Mouse (Mus musculus): ENCODE results near the gene Map2k2. TPM values are rescaled to one million over a fixed set of nuclear protein-coding genes. Genes with fewer than 3 reads are reported as not detected.
A peak's percentile ranks its signal among the peaks of the same experiment; 100 is the strongest.

Map2k2 gene
- polyA plus RNA-seq, 1 experiment from 2014 or later: 165 TPM

DNA sequence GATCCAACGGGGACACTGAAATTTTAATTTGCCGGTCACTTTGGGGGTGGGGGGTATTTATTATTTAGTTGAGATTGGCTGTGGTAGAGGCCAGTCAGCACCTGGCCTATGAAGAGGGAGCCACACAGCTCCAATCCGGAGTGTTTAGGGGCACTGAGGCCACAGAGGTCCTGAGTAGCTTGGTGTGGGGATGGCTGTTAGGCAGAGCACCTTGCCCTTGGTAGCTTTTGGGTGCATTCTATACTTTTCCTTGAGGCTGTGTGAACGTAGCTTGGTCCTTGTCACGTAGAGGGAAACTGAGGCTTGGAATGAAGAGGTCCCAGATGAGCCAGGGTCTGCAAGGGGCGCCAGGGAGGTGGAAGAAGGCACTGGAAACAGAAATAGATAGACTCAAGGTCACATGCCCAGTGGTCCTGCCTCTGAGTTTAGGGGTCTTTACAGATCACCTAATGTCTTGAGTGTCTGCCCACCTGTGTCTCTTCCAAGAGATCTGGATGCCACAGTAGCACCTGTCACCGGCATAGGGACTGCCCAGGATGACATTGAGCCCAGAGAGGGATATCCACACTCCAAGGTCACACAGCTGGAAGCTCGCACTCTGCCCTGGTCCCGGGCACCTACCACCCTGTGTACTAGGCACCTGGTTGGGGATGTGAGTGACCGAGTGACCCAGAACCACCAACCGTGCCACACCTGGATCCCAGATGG lies 33.3 kb downstream of the Map2k2 start:
- no peaks in the 10 kb centered on the region for H3K9me3 ChIP-seq
- H3K4me3 ChIP-seq: peak overlapping the region; percentile 94
- peak overlapping the region; percentile 82; the same call in 1 of the 2 replicates for H3K9ac ChIP-seq
- H3K36me3 ChIP-seq: peaks cover 8% of the 10 kb centered on the region
- peaks cover 77% of the 10 kb centered on the region for H3K4me1 ChIP-seq
- peak overlapping the region; percentile 87 for H3K27ac ChIP-seq
- WGBS: 48% methylated on average over 11 of the region's 11 CpGs
- peak overlapping the region; percentile 89 for H3K4me2 ChIP-seq
- ATAC-seq (ENCODE audit: insufficient number of reproducible peaks, low FRiP score, low TSS enrichment, low read depth): no peak
- peaks cover 17% of the 10 kb centered on the region for H3K27me3 ChIP-seq

DNA sequence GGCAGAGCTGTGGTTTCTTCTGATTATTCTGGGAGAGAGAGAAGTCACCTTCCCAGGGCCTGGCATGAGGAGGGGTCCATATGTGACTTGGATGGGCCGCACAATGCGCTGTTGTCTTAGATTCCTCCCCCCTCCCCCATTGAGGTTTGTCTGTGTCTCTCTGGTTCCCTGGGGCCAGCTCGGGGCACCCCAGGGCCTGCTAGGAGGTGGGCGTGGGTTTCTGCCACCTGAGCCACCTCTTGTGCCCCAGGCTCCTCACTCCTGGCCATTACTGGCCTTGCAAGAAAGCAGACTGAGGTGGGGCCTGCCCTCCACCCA lies 33.8 kb downstream of the Map2k2 start:
- peak overlapping the region; percentile 74 for H3K27ac ChIP-seq
- peaks cover 14% of the 10 kb centered on the region for H3K36me3 ChIP-seq
- peaks cover 12% of the 10 kb centered on the region for H3K27me3 ChIP-seq
- H3K4me2 ChIP-seq: peak overlapping the region; percentile 89
- peaks cover 72% of the 10 kb centered on the region for H3K4me1 ChIP-seq
- H3K4me3 ChIP-seq: peak overlapping the region; percentile 94
- ATAC-seq (ENCODE audit: insufficient number of reproducible peaks, low FRiP score, low TSS enrichment, low read depth): no peak
- 79% methylated on average over 4 of the region's 4 CpGs for WGBS
- 0 out of 2 replicates have a peak overlapping the region, but pooled peaks have one; percentile 82 for H3K9ac ChIP-seq
- no peaks in the 10 kb centered on the region for H3K9me3 ChIP-seq

DNA sequence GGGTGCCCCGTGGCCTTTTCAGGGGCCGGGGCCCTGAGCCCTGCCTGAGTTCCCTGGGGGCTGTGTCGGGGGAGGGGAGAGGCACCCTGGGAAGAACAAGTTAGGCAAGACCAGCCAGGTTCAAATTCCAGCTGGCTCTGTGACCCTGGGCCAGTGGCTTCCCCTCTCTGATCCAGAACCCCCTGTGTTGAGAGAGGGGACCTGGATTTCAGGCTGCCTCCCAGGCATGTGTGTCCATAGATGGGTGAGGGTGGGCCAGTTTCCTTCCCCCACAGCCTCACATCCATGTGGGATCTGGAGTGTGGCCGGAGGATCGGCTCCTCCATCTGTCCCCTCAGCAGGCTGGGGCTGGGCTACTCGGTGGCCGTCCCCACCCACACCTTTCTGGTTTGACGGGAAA lies 34.3 kb downstream of the Map2k2 start:
- Histone ChIP-seq H3K27ac (peak overlapping the region; percentile 74), H3K9ac (peak overlapping the region; percentile 5; the same call in 1 of the 2 replicates)
- 47% methylated on average over 8 of the region's 8 CpGs for WGBS

DNA sequence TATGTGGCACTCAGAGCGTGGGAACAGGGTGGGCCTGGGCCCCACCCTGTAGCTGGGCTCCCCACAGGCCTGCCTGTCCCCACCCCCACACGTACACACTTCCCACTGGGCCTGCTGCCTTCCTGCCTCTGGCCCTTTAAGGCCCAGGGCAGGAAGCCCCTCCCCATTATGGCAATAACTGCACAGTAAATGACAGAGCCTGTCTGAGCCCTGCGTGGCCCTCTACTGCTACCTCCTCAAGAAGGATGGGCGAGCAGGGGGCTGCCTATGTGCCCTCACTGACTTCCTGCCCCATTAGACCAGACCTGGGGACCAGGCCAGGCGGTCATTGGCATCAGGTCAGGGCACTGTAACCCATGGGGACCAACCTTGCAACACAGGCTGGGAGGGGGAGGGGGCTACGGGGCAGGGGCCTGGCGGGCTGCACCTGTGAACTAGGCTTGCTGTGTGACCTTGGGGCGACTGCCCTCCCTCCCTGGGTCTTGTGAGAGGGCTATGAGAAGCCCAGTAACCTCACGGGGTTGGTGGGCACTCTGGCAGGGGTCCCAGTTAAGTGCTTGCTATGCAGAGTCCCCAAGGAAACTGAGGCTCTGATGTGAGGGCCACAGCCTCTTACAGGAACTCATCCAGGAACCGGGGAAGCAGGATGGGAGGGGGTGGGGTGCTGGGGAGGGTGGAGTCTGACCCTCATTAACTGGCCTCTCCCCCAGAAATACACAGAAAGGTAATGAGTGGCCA lies 35.2 kb downstream of the Map2k2 start:
- no peak for ATAC-seq (ENCODE audit: insufficient number of reproducible peaks, low FRiP score, low TSS enrichment, low read depth)
- 43% methylated on average over 10 of the region's 10 CpGs for WGBS
- H3K27me3 ChIP-seq: no peaks in the 10 kb centered on the region
- H3K4me3 ChIP-seq: peak overlapping the region; percentile 94
- H3K9me3 ChIP-seq: no peaks in the 10 kb centered on the region
- H3K9ac ChIP-seq: peak overlapping the region; percentile 5; the same call in 1 of the 2 replicates
- peaks cover 27% of the 10 kb centered on the region for H3K36me3 ChIP-seq
- H3K27ac ChIP-seq: peak overlapping the region; percentile 74
- H3K4me2 ChIP-seq: peak overlapping the region; percentile 89
- H3K4me1 ChIP-seq: peaks cover 68% of the 10 kb centered on the region

More for the DNA sequence above, 34.3 kb downstream of the Map2k2 start:
- Histone ChIP-seq H3K4me2 (peak overlapping the region; percentile 89), H3K9me3 (no peaks in the 10 kb centered on the region), H3K4me3 (peak overlapping the region; percentile 94), H3K36me3 (peaks cover 19% of the 10 kb centered on the region), H3K27me3 (peaks cover 7% of the 10 kb centered on the region), H3K4me1 (peaks cover 68% of the 10 kb centered on the region)
- ATAC-seq (ENCODE audit: insufficient number of reproducible peaks, low FRiP score, low TSS enrichment, low read depth): no peak

DNA sequence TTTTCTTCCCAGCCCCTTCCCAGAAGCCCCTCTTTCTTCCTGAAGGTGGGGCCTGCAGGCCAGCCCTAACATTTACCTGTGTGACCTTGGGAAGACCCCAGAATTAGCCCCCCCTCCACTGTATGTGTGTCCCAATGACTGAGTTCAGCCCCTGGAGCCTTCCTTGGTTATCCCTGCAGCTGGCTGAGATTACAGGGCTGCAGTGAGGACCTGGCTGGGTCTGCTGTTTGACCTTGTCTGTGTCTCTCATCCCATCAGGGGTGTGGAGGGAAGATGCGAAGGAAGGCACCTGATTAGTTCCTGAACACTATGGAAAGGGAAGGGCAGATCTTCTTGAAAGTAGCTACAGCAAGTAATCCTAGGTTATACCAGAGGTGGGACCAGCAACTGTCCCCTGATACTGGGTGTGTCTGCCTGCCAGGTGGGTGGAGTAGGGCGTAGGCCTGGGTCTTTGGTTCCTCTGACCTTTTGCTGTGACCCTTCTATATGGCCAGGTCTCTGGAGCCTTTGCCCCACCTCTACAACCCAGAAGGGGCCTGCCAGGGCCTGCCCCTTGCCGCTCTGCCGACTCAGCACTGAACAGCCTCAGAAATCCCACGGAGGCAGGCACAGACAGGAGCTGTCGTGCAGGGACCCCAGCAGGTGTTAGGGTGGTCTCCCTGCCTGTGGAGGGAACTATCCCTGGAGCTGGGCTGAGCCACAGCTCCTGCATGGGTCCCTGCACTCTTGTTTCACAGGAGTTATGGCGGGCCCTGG lies 35.9 kb downstream of the Map2k2 start:
- ATAC-seq (ENCODE audit: insufficient number of reproducible peaks, low FRiP score, low TSS enrichment, low read depth): no peak
- no peaks in the 10 kb centered on the region for H3K9me3 ChIP-seq
- no peak overlapping the region for H3K9ac ChIP-seq
- H3K4me1 ChIP-seq: peaks cover 71% of the 10 kb centered on the region
- H3K4me3 ChIP-seq: peak overlapping the region; percentile 94; the same call in 1 of the 2 replicates
- H3K27ac ChIP-seq: peak overlapping the region; percentile 74
- H3K36me3 ChIP-seq: peaks cover 35% of the 10 kb centered on the region
- H3K4me2 ChIP-seq: peak overlapping the region; percentile 89
- 68% methylated on average over 6 of the region's 7 CpGs for WGBS
- no peaks in the 10 kb centered on the region for H3K27me3 ChIP-seq

DNA sequence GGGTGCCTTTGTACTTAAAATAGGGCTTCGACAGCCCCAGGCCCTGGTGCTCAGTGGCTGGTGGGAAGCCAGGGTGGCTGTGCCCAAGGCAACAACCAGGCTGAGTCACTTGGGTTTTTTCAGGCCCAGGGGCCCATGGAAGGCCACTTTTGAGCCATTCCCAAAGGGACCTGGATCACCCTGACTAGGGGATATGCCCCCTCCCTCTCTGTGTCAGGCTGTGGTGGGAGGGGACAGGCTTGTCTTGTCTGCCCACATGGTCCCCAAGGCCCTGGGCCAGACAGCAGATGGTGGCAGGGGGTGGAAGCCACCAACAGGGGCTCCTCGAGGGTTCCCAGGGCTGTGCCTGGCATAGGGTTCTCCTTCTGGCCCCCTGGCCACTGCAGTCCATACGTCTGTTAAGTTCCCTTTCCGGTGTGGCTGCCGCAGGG lies 36.9 kb downstream of the Map2k2 start:
- Histone ChIP-seq H3K4me2 (peak overlapping the region; percentile 89; the same call in 1 of the 2 replicates), H3K4me1 (peaks cover 71% of the 10 kb centered on the region), H3K9ac (no peak overlapping the region), H3K27me3 (no peaks in the 10 kb centered on the region), H3K9me3 (no peaks in the 10 kb centered on the region), H3K27ac (peak overlapping the region; percentile 22), H3K36me3 (peaks cover 44% of the 10 kb centered on the region), H3K4me3 (no peak overlapping the region)
- ATAC-seq (ENCODE audit: insufficient number of reproducible peaks, low FRiP score, low TSS enrichment, low read depth): no peak
- 52% methylated on average over 5 of the region's 5 CpGs for WGBS

DNA sequence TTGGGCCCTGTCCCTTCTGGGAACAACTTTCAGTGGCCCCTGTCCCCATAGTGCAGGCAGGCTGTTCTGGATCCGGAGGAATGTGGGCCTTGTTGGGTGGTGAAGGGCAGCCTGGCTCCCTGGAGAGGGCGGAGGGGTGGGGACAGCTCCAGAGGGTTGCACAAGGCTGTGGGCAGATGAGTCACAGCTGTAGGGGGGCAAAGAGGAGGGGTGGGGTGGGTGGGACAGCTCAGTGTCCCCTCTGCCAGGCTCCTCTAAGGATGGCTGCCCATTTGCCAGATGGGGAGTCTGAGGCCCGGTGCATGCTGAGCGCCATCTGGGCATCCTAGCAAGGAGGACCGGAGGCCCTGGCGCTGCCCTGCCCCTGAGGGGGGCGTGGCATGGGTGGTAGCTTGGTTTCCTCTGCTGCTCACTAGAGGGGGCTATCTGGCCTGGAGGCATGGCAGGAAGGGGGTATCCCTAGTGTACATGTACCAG lies 37.5 kb downstream of the Map2k2 start:
- Histone ChIP-seq H3K27me3 (no peaks in the 10 kb centered on the region), H3K9me3 (no peaks in the 10 kb centered on the region), H3K27ac (no peak overlapping the region), H3K4me3 (no peak overlapping the region), H3K4me1 (peaks cover 67% of the 10 kb centered on the region), H3K9ac (no peak overlapping the region), H3K4me2 (no peak overlapping the region), H3K36me3 (peaks cover 51% of the 10 kb centered on the region)
- ATAC-seq (ENCODE audit: insufficient number of reproducible peaks, low FRiP score, low TSS enrichment, low read depth): no peak
- 92% methylated on average over 7 of the region's 7 CpGs for WGBS

DNA sequence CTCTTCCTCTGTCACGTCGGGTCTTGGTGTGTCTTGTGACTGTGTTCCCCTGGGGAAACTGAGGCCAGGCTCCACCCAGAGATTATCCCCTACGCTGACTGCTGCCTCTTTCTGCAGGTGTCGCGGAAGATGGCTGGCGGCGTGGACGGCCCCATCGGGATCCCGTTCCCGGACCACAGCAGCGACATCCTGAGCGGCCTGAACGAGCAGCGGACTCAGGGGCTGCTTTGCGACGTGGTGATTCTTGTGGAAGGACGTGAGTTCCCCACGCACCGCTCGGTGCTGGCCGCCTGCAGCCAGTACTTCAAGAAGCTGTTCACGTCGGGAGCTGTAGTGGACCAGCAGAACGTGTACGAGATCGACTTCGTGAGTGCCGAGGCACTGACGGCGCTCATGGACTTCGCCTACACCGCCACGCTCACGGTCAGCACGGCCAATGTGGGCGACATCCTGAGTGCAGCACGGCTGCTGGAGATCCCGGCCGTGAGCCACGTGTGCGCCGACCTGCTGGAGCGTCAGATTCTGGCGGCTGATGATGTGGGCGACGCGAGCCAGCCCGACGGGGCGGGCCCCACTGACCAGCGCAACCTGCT lies 38.2 kb downstream of the Map2k2 start:
- H3K36me3 ChIP-seq: peaks cover 58% of the 10 kb centered on the region

DNA sequence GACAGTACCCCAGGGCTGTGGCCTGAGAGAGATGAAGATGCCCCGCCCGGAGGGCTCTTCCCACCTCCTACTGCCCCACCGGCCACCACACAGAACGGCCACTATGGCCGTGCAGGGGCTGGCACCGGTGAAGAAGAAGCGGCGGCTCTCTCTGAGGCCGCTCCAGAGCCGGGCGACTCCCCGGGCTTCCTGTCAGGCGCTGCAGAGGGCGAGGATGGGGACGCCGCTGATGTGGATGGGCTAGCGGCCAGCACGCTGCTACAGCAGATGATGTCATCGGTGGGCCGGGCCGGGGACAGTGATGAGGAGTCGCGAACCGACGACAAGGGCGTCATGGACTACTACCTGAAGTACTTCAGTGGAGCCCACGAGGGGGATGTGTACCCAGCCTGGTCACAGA lies 39.0 kb downstream of the Map2k2 start:
- Histone ChIP-seq H3K27me3 (no peaks in the 10 kb centered on the region), H3K4me2 (no peak overlapping the region), H3K9ac (no peak overlapping the region), H3K4me1 (peaks cover 52% of the 10 kb centered on the region), H3K4me3 (no peak overlapping the region), H3K27ac (no peak overlapping the region), H3K36me3 (peaks cover 65% of the 10 kb centered on the region), H3K9me3 (no peaks in the 10 kb centered on the region)
- 88% methylated on average over 26 of the region's 27 CpGs for WGBS
- ATAC-seq (ENCODE audit: insufficient number of reproducible peaks, low FRiP score, low TSS enrichment, low read depth): no peak

More for the DNA sequence above, 38.2 kb downstream of the Map2k2 start:
- no peaks in the 10 kb centered on the region for H3K9me3 ChIP-seq
- H3K4me2 ChIP-seq: no peak overlapping the region
- 94% methylated on average over 52 of the region's 52 CpGs for WGBS
- peaks cover 60% of the 10 kb centered on the region for H3K4me1 ChIP-seq
- no peak for ATAC-seq (ENCODE audit: insufficient number of reproducible peaks, low FRiP score, low TSS enrichment, low read depth)
- no peak overlapping the region for H3K27ac ChIP-seq
- H3K4me3 ChIP-seq: no peak overlapping the region
- H3K27me3 ChIP-seq: no peaks in the 10 kb centered on the region
- no peak overlapping the region for H3K9ac ChIP-seq

DNA sequence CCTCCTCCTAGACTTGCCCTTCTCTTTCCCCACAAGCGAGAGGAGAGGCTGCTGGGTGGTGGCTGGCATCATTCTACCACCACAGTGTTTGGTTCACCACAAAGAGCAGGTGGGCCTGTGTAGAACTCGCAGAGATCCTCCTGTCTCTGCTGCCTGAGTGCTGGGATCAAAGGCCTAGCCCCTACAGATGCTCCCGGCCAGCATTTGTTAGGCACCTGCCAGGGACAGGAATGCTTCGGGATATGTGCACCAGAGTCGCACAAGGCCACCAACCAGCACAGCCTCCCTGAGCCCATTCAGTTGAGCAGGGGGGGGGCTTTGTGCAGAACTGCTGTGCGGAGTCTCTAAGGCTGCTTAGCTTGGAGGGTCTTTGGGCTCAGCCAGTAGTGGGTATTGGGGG lies 39.6 kb downstream of the Map2k2 start:
- Histone ChIP-seq H3K27me3 (no peaks in the 10 kb centered on the region), H3K27ac (no peak overlapping the region), H3K4me3 (no peak overlapping the region), H3K36me3 (peaks cover 72% of the 10 kb centered on the region), H3K4me1 (peaks cover 46% of the 10 kb centered on the region), H3K9me3 (no peaks in the 10 kb centered on the region), H3K4me2 (no peak overlapping the region), H3K9ac (no peak overlapping the region)
- 95% methylated on average over 6 of the region's 6 CpGs for WGBS
- ATAC-seq (ENCODE audit: insufficient number of reproducible peaks, low FRiP score, low TSS enrichment, low read depth): no peak

DNA sequence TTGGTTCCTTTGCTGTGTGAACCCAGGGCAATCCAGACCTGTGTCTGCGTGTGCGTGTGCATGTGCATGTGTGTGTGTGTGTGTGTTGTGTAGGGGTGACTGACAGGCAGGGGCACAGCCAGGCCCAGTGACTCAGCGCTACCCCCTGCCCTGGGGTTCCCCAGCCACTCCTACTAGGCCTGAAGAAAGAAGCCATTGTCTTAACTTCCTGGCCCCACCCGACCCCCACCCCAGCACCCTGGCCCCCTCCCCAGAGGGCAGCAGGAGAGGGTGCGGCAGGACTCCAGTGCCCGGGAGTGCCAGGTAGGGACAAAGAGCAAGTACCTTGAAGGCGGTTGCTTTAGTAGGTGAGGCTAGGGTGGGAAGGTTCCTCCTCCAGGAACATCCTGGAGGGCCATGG lies 40.1 kb downstream of the Map2k2 start:
- Histone ChIP-seq H3K4me2 (no peak overlapping the region), H3K9me3 (no peaks in the 10 kb centered on the region), H3K27ac (0 out of 2 replicates have a peak overlapping the region, but pooled peaks have one; percentile 18), H3K36me3 (peaks cover 75% of the 10 kb centered on the region), H3K27me3 (no peaks in the 10 kb centered on the region), H3K9ac (no peak overlapping the region), H3K4me1 (peaks cover 41% of the 10 kb centered on the region), H3K4me3 (no peak overlapping the region)
- ATAC-seq (ENCODE audit: insufficient number of reproducible peaks, low FRiP score, low TSS enrichment, low read depth): no peak
- WGBS: 81% methylated on average over 7 of the region's 7 CpGs
